9 mouse cellular contexts compared by ENCODE assay signal in the genomic region with DNA sequence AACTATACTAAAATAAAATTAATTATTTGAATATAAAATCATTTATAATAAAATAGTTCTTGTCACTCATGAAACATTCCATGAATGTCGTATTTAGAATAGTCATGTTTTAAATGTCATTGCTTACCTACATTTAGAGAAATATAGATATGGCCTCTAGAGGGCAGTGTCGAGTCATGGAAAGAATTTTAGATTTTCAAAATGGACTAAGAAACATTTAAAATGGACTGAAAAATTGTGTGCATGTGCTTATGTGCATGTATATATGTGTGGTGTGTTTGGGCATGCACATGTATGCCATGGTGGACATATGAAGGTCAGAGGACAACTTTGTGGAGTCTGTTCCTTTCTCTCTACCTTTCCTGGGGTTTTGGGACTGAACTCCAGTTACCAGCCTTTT.
DNase-seq lines count a peak whose midpoint lies in the region; ATAC-seq and TF ChIP-seq lines count a peak whose summit lies in the region.
"Had no signal": no experiment of that assay in that cellular context is flagged by ENCODE, and none has a peak within 500 bp of the region (broad histone marks: within the 10 kb centered on the region; RNA-seq: fewer than 3 reads in every experiment).

No protein-coding gene starts in this region.

- ATAC-seq in lung, postnatal 0 days = no peak

- no peak overlapping the region for H3K4me2 ChIP-seq in lung, postnatal 0 days (replicated peaks; ENCODE audit: low read depth, low read length)
- H3K4me2 ChIP-seq: neural tube, embryonic 13.5 days had no signal

- H3K27ac ChIP-seq in gastrocnemius, adult 2 months = no peak overlapping the region
- no peak overlapping the region for H3K27ac ChIP-seq in lung, postnatal 0 days (ENCODE audit: low read length)
- H3K27ac ChIP-seq: neural tube, embryonic 13.5 days had no signal

- 1% methylated on average over 2 of the region's 2 CpGs for WGBS in lung, postnatal 0 days
- WGBS in lung, adult 2 months = 5% methylated on average over 2 of the region's 2 CpGs

- no peak for TF ChIP-seq POLR2A in lung, adult 2 months (IDR thresholded peaks at IDR 0.05; ENCODE audit: borderline replicate concordance, extremely low read depth, low read depth, low read length)
- no peak for TF ChIP-seq POLR2A in brain, embryonic 14.5 days (IDR thresholded peaks at IDR 0.05; ENCODE audit: borderline replicate concordance, extremely low read depth, insufficient read depth, insufficient read length, poor library complexity, severe bottlenecking)

- H3K9ac ChIP-seq in lung, postnatal 0 days (replicated peaks; ENCODE audit: low read depth) = no peak overlapping the region
- H3K9ac ChIP-seq: neural tube, embryonic 13.5 days had no signal

- peak; percentile 81 for TF ChIP-seq CTCF in gastrocnemius, adult 2 months (IDR thresholded peaks at IDR 0.05)
- peak; percentile 70 for TF ChIP-seq CTCF in lung, postnatal 0 days (IDR thresholded peaks at IDR 0.05)
- no peak for TF ChIP-seq CTCF in lung, adult 2 months (IDR thresholded peaks at IDR 0.05; ENCODE audit: insufficient read depth, low read length)
- TF ChIP-seq CTCF in brain, embryonic 14.5 days (IDR thresholded peaks at IDR 0.05; ENCODE audit: borderline replicate concordance, extremely low read depth, insufficient read depth, insufficient read length) = no peak

- H3K4me1 ChIP-seq in lung, postnatal 0 days (ENCODE audit: insufficient read depth, low read depth, low read length) = no peaks in the 10 kb centered on the region
- no peaks in the 10 kb centered on the region for H3K4me1 ChIP-seq in lung, adult 2 months (ENCODE audit: control insufficient read depth, insufficient read depth, low read length)

- no peaks in the 10 kb centered on the region for H3K36me3 ChIP-seq in lung, postnatal 0 days (ENCODE audit: insufficient read depth, low read length)
- H3K36me3 ChIP-seq: neural tube, embryonic 13.5 days had no signal

- H3K27me3 ChIP-seq in lung, postnatal 0 days (replicated peaks; ENCODE audit: insufficient read depth, low read length) = no peaks in the 10 kb centered on the region
- H3K27me3 ChIP-seq: neural tube, embryonic 13.5 days had no signal

- no peaks in the 10 kb centered on the region for H3K9me3 ChIP-seq in lung, postnatal 0 days (ENCODE audit: low read length)
- H3K9me3 ChIP-seq: neural tube, embryonic 13.5 days had no signal

- TF ChIP-seq EP300 in lung, postnatal 0 days (IDR thresholded peaks at IDR 0.05) = no peak

- intact Hi-C loops in gastrocnemius, adult 2 months (cut with DNase I) = loop anchor here (5.0 to 10.0 kb wide), 3 partner anchors 326 to 1009 kb away; partner anchors contain the start of gene Catspere2

- DNase-seq in gastrocnemius, adult 2 months = no peak
- no peak for DNase-seq in gastrocnemius, postnatal 4 days (ENCODE audit: low spot score in 2 of 2)
- peak; percentile 68 for DNase-seq in lung, postnatal 0 days (ENCODE audit: low spot score)
- no peak for DNase-seq in lung, adult 2 months
- peak; percentile 74 for DNase-seq in brain, embryonic 14.5 days (ENCODE audit: low read depth)
- DNase-seq in naive thymus-derived CD4-positive, alpha-beta T cell, adult 2 months (ENCODE audit: low read depth) = peak; percentile 67
- DNase-seq in frontal cortex, postnatal 10 days (ENCODE audit: low spot score in 2 of 2) = no peak
- DNase-seq in right cerebral cortex, adult 2 months (ENCODE audit: low spot score in 2 of 2) = no peak

- H3K4me3 ChIP-seq in gastrocnemius, adult 2 months = no peak overlapping the region
- H3K4me3 ChIP-seq in lung, postnatal 0 days (ENCODE audit: low read depth, low read length) = no peak overlapping the region
- no peak overlapping the region for H3K4me3 ChIP-seq in lung, adult 2 months (replicated peaks; ENCODE audit: extremely low read depth, low read depth, low read length)
- H3K4me3 ChIP-seq: neural tube, embryonic 13.5 days had no signal

Comparison
In these comparisons a context has a peak if more than half of its experiments do, and no peak if none do; other contexts are left out.
1. DNase-seq: peak in lung, postnatal 0 days (single experiment), brain, embryonic 14.5 days (single experiment) and naive thymus-derived CD4-positive, alpha-beta T cell, adult 2 months (single experiment); none in gastrocnemius, adult 2 months (single experiment), gastrocnemius, postnatal 4 days (0 of 2), lung, adult 2 months (single experiment), frontal cortex, postnatal 10 days (0 of 2) and right cerebral cortex, adult 2 months (0 of 2).
2. CTCF ChIP-seq: peak in gastrocnemius, adult 2 months (single experiment) and lung, postnatal 0 days (single experiment); none in lung, adult 2 months (single experiment) and brain, embryonic 14.5 days (single experiment).